Comparison of ENCODE assay signal across 8 mouse cellular contexts in genomic region chr7:19326359-19326758, GRCm38 (mm10). TPM values are rescaled to one million over a fixed set of nuclear protein-coding genes. Genes with fewer than 3 reads are reported as not detected.
DNase-seq lines count a peak whose midpoint lies in the region; ATAC-seq lines count a peak whose summit lies in the region.

No protein-coding gene starts in this region.

- no peaks in the 10 kb centered on the region for H3K9me3 ChIP-seq in limb, embryonic 11.5 days (ENCODE audit: control insufficient read depth, low read length)
- no peaks in the 10 kb centered on the region for H3K9me3 ChIP-seq in midbrain, embryonic 12.5 days

- peaks cover 6% of the 10 kb centered on the region; the same call in 1 of the 2 replicates for H3K27me3 ChIP-seq in limb, embryonic 11.5 days (ENCODE audit: control insufficient read depth, insufficient read depth, low read length)
- H3K27me3 ChIP-seq in midbrain, embryonic 12.5 days: peaks cover 17% of the 10 kb centered on the region

- ATAC-seq in limb, embryonic 11.5 days (ENCODE audit: insufficient number of reproducible peaks, low FRiP score, low TSS enrichment, low read depth): peak; percentile 65
- peak; percentile 75 for ATAC-seq in midbrain, embryonic 12.5 days (ENCODE audit: low FRiP score, low read depth)

- peaks cover 16% of the 10 kb centered on the region for H3K4me1 ChIP-seq in limb, embryonic 11.5 days (ENCODE audit: control insufficient read depth, insufficient read depth, low read length)
- H3K4me1 ChIP-seq in midbrain, embryonic 12.5 days: peaks cover 19% of the 10 kb centered on the region

- DNase-seq in urinary bladder, postnatal 14 days (ENCODE audit: low spot score): peak; percentile 89
- DNase-seq in urinary bladder, postnatal 10 days (ENCODE audit: low spot score): no peak
- DNase-seq in embryo, embryonic 10.5 days (ENCODE audit: low spot score): peak; percentile 93
- peak; percentile 87 for DNase-seq in gastrocnemius, postnatal 25 days
- peak; percentile 91 for DNase-seq in induced T-regulatory cell, adult 2 months (ENCODE audit: low read depth)
- peak; percentile 89 for DNase-seq in limb, embryonic 11.5 days (ENCODE audit: low spot score)
- DNase-seq in skeletal muscle tissue, adult 2 months (ENCODE audit: low read depth, low spot score): peak; percentile 77

- 1% methylated on average over 18 of the region's 20 CpGs for WGBS in limb, embryonic 11.5 days
- under 1% methylated on average over 20 of the region's 20 CpGs for WGBS in midbrain, embryonic 12.5 days

- peak overlapping the region; percentile 26; the same call in 1 of the 2 replicates for H3K4me3 ChIP-seq in limb, embryonic 11.5 days (ENCODE audit: low read depth, low read length)
- H3K4me3 ChIP-seq in midbrain, embryonic 12.5 days: peak overlapping the region; percentile 35

- peak overlapping the region; percentile 65 for H3K4me2 ChIP-seq in limb, embryonic 11.5 days (ENCODE audit: low read depth, severe bottlenecking)
- peak overlapping the region; percentile 56 for H3K4me2 ChIP-seq in midbrain, embryonic 12.5 days (replicated peaks)

- 0 out of 2 replicates have a peak overlapping the region, but pooled peaks have one; percentile 12 for H3K9ac ChIP-seq in limb, embryonic 11.5 days (ENCODE audit: low read length)
- H3K9ac ChIP-seq in midbrain, embryonic 12.5 days (replicated peaks): 0 out of 2 replicates have a peak overlapping the region, but pooled peaks have one; percentile 28

- no peaks in the 10 kb centered on the region for H3K36me3 ChIP-seq in limb, embryonic 11.5 days (ENCODE audit: control insufficient read depth, insufficient read depth, low read length)
- H3K36me3 ChIP-seq in midbrain, embryonic 12.5 days: no peaks in the 10 kb centered on the region

- H3K27ac ChIP-seq in limb, embryonic 11.5 days (replicated peaks; ENCODE audit: low read depth, low read length): peak overlapping the region; percentile 61; the same call in 1 of the 2 replicates
- peak overlapping the region; percentile 31 for H3K27ac ChIP-seq in midbrain, embryonic 12.5 days (replicated peaks)

RNA-seq across cellular contexts. Expression of gene Fosb, which starts 16.5 kb away (rescaled TPM):
- under 1 TPM; 0.43 to 0.64 TPM for total RNA-seq in gastrocnemius, postnatal 25 days (2021)
- polyA plus RNA-seq in limb, embryonic 11.5 days (2014; fragmentation: Nextera tagmentation; extraction: Ambion mirVana): 0.06 TPM in 1 of 2 replicates, not detected in the other
- polyA plus RNA-seq in midbrain, embryonic 12.5 days (2016; fragmentation: Nextera tagmentation; extraction: Ambion mirVana): 0.20 TPM in 1 of 2 replicates, not detected in the other

RNA-seq across cellular contexts. Expression of gene Ercc1, which starts 18.2 kb away (rescaled TPM):
- total RNA-seq in gastrocnemius, postnatal 25 days (2021): 10 to 100 TPM; 21.5 to 25.4 TPM
- polyA plus RNA-seq in limb, embryonic 11.5 days (2014; fragmentation: Nextera tagmentation; extraction: Ambion mirVana): 104 and 114 TPM in 2 replicates
- polyA plus RNA-seq in midbrain, embryonic 12.5 days (2016; fragmentation: Nextera tagmentation; extraction: Ambion mirVana): 103 and 114 TPM in 2 replicates

RNA-seq across cellular contexts. Expression of gene Cd3eap, which starts 32.9 kb away (rescaled TPM):
- 10 to 100 TPM in 1 of 2 experiments, 1 to 10 TPM in 1; 8.5 to 10.1 TPM for total RNA-seq in gastrocnemius, postnatal 25 days (2021)
- polyA plus RNA-seq in limb, embryonic 11.5 days (2014; fragmentation: Nextera tagmentation; extraction: Ambion mirVana): 21.1 and 24.8 TPM in 2 replicates
- polyA plus RNA-seq in midbrain, embryonic 12.5 days (2016; fragmentation: Nextera tagmentation; extraction: Ambion mirVana): 19.1 and 20.6 TPM in 2 replicates

RNA-seq across cellular contexts. Expression of gene Ppp1r13l, which starts 33.2 kb away (rescaled TPM):
- total RNA-seq in gastrocnemius, postnatal 25 days (2021): 1 to 10 TPM; 2.6 TPM
- polyA plus RNA-seq in limb, embryonic 11.5 days (2014; fragmentation: Nextera tagmentation; extraction: Ambion mirVana): 6.6 and 8.7 TPM in 2 replicates
- polyA plus RNA-seq in midbrain, embryonic 12.5 days (2016; fragmentation: Nextera tagmentation; extraction: Ambion mirVana): 3.6 and 4.1 TPM in 2 replicates

RNA-seq across cellular contexts. Expression of gene Rtn2, which starts 43.9 kb away (rescaled TPM):
- 100 to 1,000 TPM; 943 to 950 TPM for total RNA-seq in gastrocnemius, postnatal 25 days (2021)
- 9.0 and 10.0 TPM in 2 replicates for polyA plus RNA-seq in limb, embryonic 11.5 days (2014; fragmentation: Nextera tagmentation; extraction: Ambion mirVana)
- polyA plus RNA-seq in midbrain, embryonic 12.5 days (2016; fragmentation: Nextera tagmentation; extraction: Ambion mirVana): 74.6 and 79.7 TPM in 2 replicates
